Mouse (Mus musculus) MEL (cell line): Measurements from ENCODE around the gene Gm12248. TPM values are rescaled to one million over a fixed set of nuclear protein-coding genes. Genes with fewer than 3 reads are reported as not detected.

ENCODE experiments used
- DNase-seq: peaks from one replicate; pipeline ENCODE4 v3.0.0; 2011; ENCODE audit warnings: low read depth, low spot score
- H3K27ac ChIP-seq: 2 replicates; pipeline ENCODE4 v1.5.1; 2012; ENCODE audit warnings: low read depth, mild to moderate bottlenecking, control low read depth, low read length, moderate library complexity; ENCODE audit not compliant: control insufficient read depth
- H3K27me3 ChIP-seq, 2 experiments: fragments of 150-350 bp in 1 of 2; sonication (generic) in 1 of 2; 2 replicates each; pipeline ENCODE4 v1.6.1; 2012; ENCODE audit warnings: low read length in 2 of 2, mild to moderate bottlenecking in 2 of 2, improper control_type of control experiment in 1 of 2, moderate library complexity in 1 of 2; ENCODE audit not compliant: insufficient read depth in 2 of 2, control insufficient read depth in 1 of 2
- H3K36me3 ChIP-seq, 2 experiments: 2 replicates each; pipeline ENCODE4 v1.6.1; 2012 to 2014; ENCODE audit warnings: low read length in 2 of 2, improper control_type of control experiment in 1 of 2, inconsistent platforms in 1 of 2, mild to moderate bottlenecking in 1 of 2; ENCODE audit not compliant: insufficient read depth in 2 of 2, control insufficient read depth in 1 of 2
- H3K4me1 ChIP-seq, 2 experiments: fragments of 150-350 bp in 1 of 2; sonication (generic) in 1 of 2; 2 replicates each; pipeline ENCODE4 v1.6.1; 2012; ENCODE audit warnings: low read length in 2 of 2, improper control_type of control experiment in 1 of 2, mild to moderate bottlenecking in 1 of 2; ENCODE audit not compliant: insufficient read depth in 2 of 2, control insufficient read depth in 1 of 2
- H3K4me3 ChIP-seq, 2 experiments: fragments of 150-350 bp in 1 of 2; sonication (generic) in 1 of 2; 2 replicates each; pipeline ENCODE4 v1.5.1; 2012; ENCODE audit warnings: low read depth in 2 of 2, low read length in 2 of 2, mild to moderate bottlenecking in 2 of 2, moderate library complexity in 2 of 2, control low read depth in 1 of 2, improper control_type of control experiment in 1 of 2; ENCODE audit not compliant: control insufficient read depth in 1 of 2, insufficient read depth in 1 of 2
- H3K79me2 ChIP-seq: 2 replicates; pipeline ENCODE4 v1.6.1; 2012; ENCODE audit warnings: mild to moderate bottlenecking, low read length, moderate library complexity; ENCODE audit not compliant: control insufficient read depth, poor library complexity, insufficient read depth
- H3K9ac ChIP-seq: 2 replicates; pipeline ENCODE4 v1.6.1; 2012; ENCODE audit warnings: low read depth, mild to moderate bottlenecking, control low read depth, low read length, moderate library complexity; ENCODE audit not compliant: control insufficient read depth, poor library complexity, severe bottlenecking
- H3K9me3 ChIP-seq: fragments of 150-350 bp; sonication (generic); replicated peaks from 2 replicates; pipeline ENCODE4 v1.6.1; 2012; ENCODE audit warnings: mild to moderate bottlenecking, low read length, improper control_type of control experiment, moderate library complexity; ENCODE audit not compliant: insufficient read depth
- CHD2 ChIP-seq: IDR thresholded peaks from 2 replicates; pipeline ENCODE4 v1.6.1; 2011; ENCODE audit warnings: low read length, improper control_type of control experiment
- GATA1 ChIP-seq: IDR thresholded peaks from 2 replicates; pipeline ENCODE4 v1.6.1; 2011; ENCODE audit warnings: low read depth, low read length, improper control_type of control experiment
- JUND ChIP-seq: IDR thresholded peaks from 2 replicates; pipeline ENCODE4 v1.6.1; 2011; ENCODE audit warnings: low read depth, mild to moderate bottlenecking, improper control_type of control experiment, low read length
- MAX ChIP-seq: IDR thresholded peaks from 2 replicates; pipeline ENCODE4 v1.6.1; 2011; ENCODE audit warnings: low read length, improper control_type of control experiment
- MXI1 ChIP-seq: IDR thresholded peaks from 2 replicates; pipeline ENCODE4 v1.6.1; 2011; ENCODE audit warnings: mild to moderate bottlenecking, low read depth, low read length, improper control_type of control experiment
- NRF1 ChIP-seq: IDR thresholded peaks from 2 replicates; pipeline ENCODE4 v1.6.1; 2014; ENCODE audit warnings: low read depth, mild to moderate bottlenecking, inconsistent platforms, low read length, improper control_type of control experiment, moderate library complexity; ENCODE audit not compliant: poor library complexity, insufficient read depth, severe bottlenecking
- RAD21 ChIP-seq: IDR thresholded peaks from 2 replicates; pipeline ENCODE4 v1.6.1; 2011; ENCODE audit warnings: mild to moderate bottlenecking, low read depth, low read length, improper control_type of control experiment
- ZKSCAN1 ChIP-seq: IDR thresholded peaks from 2 replicates; pipeline ENCODE4 v1.6.1; 2012; ENCODE audit warnings: low read depth, mild to moderate bottlenecking, inconsistent platforms, low read length, improper control_type of control experiment, moderate library complexity
- ZMIZ1 ChIP-seq: IDR thresholded peaks from 2 replicates; pipeline ENCODE4 v1.6.1; 2012; ENCODE audit warnings: low read depth, mild to moderate bottlenecking, inconsistent platforms, low read length, improper control_type of control experiment, moderate library complexity
- polyA plus RNA-seq, 2 experiments: library from polyadenylated mRNA; stranded (reverse) in 1 of 2; unstranded in 1 of 2; fragments of >175 nt in 1 of 2; fragments of >200 nt in 1 of 2; gene quantifications; 2 replicates each; pipeline versions ENCODE4 v1.2.1 to v1.2.4; 2012; ENCODE audit warnings: low replicate concordance in 2 of 2, low read depth in 1 of 2; ENCODE audit not compliant: insufficient read length in 2 of 2, insufficient read depth in 1 of 2, missing spikeins in 1 of 2
- total RNA-seq: library from RNA; depleted of rRNA; stranded (reverse); fragments of 300-350 nt; gene quantifications from 2 replicates; pipeline ENCODE4 v1.2.3, GENCODE M21; 2012

The Gm12248 gene
- total and polyA plus RNA-seq, 3 experiments = 0.12 to 0.65 TPM; not detected in 1

DNA sequence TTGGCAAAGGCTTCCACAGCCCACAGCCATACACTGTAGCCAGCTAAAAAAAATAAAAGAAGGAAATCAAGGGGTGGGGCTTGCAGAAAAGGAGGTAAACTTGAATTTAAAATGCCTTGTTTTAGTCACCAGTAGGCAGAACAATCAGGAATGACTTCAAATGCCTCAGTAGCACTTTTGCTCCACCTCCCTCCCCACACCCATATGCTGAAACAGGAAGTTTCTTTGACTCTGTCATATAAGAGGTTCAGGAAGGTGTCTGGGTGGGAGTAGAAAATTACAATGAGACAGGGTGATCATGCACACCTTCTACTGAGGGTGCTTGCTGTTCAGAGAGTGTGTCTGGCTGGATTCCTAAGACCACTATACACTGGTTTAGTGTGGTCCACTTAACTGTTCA, 41.9 kb upstream of the Gm12248 start:
- no peaks in the 10 kb centered on the region for H3K4me1 ChIP-seq
- H3K4me3 ChIP-seq = no peak overlapping the region
- H3K36me3 ChIP-seq = peaks cover 0 to 38% of the 10 kb centered on the region in 2 experiments; a peak in 2 of 4 replicates
- H3K79me2 ChIP-seq = no peaks in the 10 kb centered on the region
- H3K27ac ChIP-seq = no peak overlapping the region
- no peaks in the 10 kb centered on the region for H3K27me3 ChIP-seq
- no peaks in the 10 kb centered on the region for H3K9me3 ChIP-seq
- no peak for TF ChIP-seq ZMIZ1
- TF ChIP-seq MAX = no peak
- no peak for TF ChIP-seq JUND
- TF ChIP-seq RAD21 = no peak
- peak; percentile 39 for DNase-seq
- no peak overlapping the region for H3K9ac ChIP-seq

DNA sequence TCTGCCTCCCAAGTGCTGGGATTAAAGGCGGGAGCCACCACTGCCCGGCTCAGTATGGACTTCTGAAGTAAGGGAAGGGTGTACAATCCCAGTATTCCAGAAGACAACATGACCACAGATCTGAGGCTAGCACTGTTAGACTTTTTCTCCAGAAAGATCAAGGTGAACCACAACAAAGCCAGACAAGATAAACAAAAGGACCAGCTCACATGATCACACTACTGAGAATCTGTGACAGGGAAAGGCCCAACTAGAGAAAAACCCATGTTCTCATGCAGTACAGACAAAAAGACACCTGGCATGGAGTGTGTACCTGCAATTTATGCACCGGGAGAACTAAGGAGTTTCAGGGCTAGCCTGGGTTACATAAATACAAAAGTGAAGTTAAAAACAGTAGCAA, 39.1 kb upstream of the Gm12248 start:
- H3K9ac ChIP-seq = no peak overlapping the region
- no peaks in the 10 kb centered on the region for H3K27me3 ChIP-seq
- peaks cover 9 to 29% of the 10 kb centered on the region in 2 experiments for H3K36me3 ChIP-seq
- H3K79me2 ChIP-seq = no peaks in the 10 kb centered on the region
- no peak for DNase-seq
- H3K4me1 ChIP-seq = peaks cover 3 to 5% of the 10 kb centered on the region in 2 experiments; a peak in 3 of 4 replicates
- H3K9me3 ChIP-seq = no peaks in the 10 kb centered on the region
- H3K27ac ChIP-seq = no peak overlapping the region
- no peak for TF ChIP-seq NRF1
- H3K4me3 ChIP-seq = no peak overlapping the region

DNA sequence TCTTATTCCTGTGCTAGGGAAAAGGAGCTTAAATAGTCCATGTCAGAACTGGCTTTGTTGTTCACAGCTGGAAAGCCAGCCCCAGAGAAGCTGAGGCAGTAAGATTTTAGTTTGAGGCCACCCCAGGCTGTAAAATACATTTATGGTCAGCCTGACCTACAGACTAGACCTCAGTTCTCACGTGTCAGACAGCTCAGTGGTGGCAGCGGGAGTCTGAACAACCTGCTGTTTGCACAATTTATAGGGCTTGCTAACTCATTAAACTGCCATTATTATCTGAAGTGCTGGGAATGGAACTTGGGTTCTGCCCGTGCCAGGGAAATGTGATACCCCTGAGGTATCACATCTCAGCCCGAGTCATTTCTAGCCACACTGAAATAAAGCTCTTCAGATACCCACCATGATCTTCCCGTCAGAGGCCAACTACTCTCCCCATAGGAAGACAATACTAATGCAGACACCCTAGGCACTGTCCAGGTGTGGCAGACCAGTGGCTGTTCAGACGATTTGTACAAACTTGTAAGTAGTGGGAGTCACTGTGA, 36.4 kb upstream of the Gm12248 start:
- H3K27me3 ChIP-seq = no peaks in the 10 kb centered on the region
- H3K4me3 ChIP-seq = no peak overlapping the region
- H3K27ac ChIP-seq = no peak overlapping the region
- TF ChIP-seq MXI1 = no peak
- TF ChIP-seq GATA1 = no peak
- no peak for TF ChIP-seq CHD2
- TF ChIP-seq NRF1 = no peak
- no peak for TF ChIP-seq ZKSCAN1
- TF ChIP-seq, all 39 proteins: peak for 0
- H3K4me1 ChIP-seq = peaks cover 3 to 5% of the 10 kb centered on the region in 2 experiments; a peak in 3 of 4 replicates
- DNase-seq = no peak
- no peaks in the 10 kb centered on the region for H3K79me2 ChIP-seq
- no peaks in the 10 kb centered on the region for H3K9me3 ChIP-seq
- peaks cover 9 to 30% of the 10 kb centered on the region in 2 experiments for H3K36me3 ChIP-seq
- H3K9ac ChIP-seq = no peak overlapping the region
